Mouse (Mus musculus) embryonic fibroblast, embryonic 13.5 days (primary cell): ENCODE data around the gene C1ql2. TPM values are rescaled to one million over a fixed set of nuclear protein-coding genes. Genes with fewer than 3 reads are reported as not detected.

ENCODE experiments used
- H3K27ac ChIP-seq: 2 replicates; pipeline ENCODE4 v1.5.1; 2012; ENCODE audit warnings: low read length, control low read depth, inconsistent platforms; ENCODE audit not compliant: insufficient read depth
- H3K4me1 ChIP-seq: 2 replicates; pipeline ENCODE4 v1.6.1; 2011; ENCODE audit warnings: low read length; ENCODE audit not compliant: control insufficient read depth, insufficient read depth
- H3K4me3 ChIP-seq: 2 replicates; pipeline ENCODE4 v1.5.1; 2011; ENCODE audit warnings: mild to moderate bottlenecking, control low read depth, low read length; ENCODE audit not compliant: insufficient read depth
- CTCF ChIP-seq: IDR thresholded peaks from 2 replicates; pipeline ENCODE4 v1.5.1; 2011; ENCODE audit warnings: mild to moderate bottlenecking, control low read depth, low read length, moderate library complexity, borderline replicate concordance; ENCODE audit not compliant: insufficient read depth
- POLR2A ChIP-seq: IDR thresholded peaks from 2 replicates; pipeline ENCODE4 v1.6.1; 2011; ENCODE audit warnings: low read depth, mild to moderate bottlenecking, control low read depth, low read length, moderate library complexity
- polyA plus RNA-seq: library from polyadenylated mRNA; stranded (reverse); fragments of >200 nt; gene quantifications from 2 replicates; pipeline ENCODE4 v1.2.4, GENCODE M21; 2011; ENCODE audit warnings: low read depth; ENCODE audit not compliant: missing spikeins, insufficient read length

C1ql2 gene
- polyA plus RNA-seq, 1 experiment, result not detected

DNA sequence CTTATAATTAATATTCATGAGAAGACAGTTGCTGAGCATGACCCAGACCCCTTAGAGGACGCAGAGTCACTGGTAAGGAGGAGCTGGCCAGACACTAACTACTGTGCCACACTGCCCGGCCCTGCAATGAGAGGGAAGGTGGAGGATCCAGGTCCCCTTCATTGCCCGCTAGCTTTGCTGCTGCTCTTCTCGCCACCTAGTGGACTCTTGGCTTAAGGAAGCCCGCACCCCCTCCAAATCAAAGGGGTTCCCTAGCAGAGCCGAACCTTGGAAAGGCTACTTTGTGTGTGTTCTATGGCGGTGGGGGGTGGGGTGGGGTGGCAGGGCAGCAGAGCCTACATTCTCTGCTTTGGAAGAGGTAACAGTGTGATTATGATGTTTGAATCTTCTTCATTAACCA is 2.4 kb upstream of the C1ql2 start:
- Histone ChIP-seq H3K4me3 (no peak overlapping the region), H3K4me1 (no peaks in the 10 kb centered on the region), H3K27ac (no peak overlapping the region)
- peak; percentile 33; the same call in 1 of the 2 replicates for TF ChIP-seq CTCF
- TF ChIP-seq POLR2A, result no peak

DNA sequence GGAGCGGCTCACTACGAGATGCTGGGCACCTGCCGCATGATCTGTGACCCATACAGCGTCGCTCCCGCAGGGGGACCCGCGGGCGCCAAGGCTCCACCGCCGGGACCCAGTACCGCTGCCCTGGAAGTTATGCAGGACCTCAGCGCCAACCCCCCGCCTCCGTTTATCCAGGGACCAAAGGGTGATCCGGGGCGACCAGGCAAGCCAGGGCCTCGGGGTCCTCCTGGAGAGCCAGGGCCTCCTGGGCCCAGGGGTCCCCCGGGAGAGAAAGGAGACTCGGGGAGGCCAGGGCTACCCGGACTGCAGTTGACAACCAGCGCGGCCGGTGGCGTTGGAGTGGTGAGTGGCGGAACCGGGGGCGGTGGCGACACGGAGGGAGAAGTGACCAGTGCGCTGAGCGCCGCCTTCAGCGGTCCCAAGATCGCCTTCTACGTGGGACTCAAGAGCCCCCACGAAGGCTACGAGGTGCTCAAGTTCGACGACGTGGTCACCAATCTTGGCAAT is 842 bp downstream of the C1ql2 start:
- Histone ChIP-seq H3K27ac (no peak overlapping the region), H3K4me3 (no peak overlapping the region), H3K4me1 (no peaks in the 10 kb centered on the region)
- TF ChIP-seq POLR2A (no peak), CTCF (no peak)

- TF ChIP-seq CTCF (no peak), POLR2A (no peak)
- Histone ChIP-seq H3K4me3 (no peak overlapping the region), H3K27ac (no peak overlapping the region), H3K4me1 (no peaks in the 10 kb centered on the region)
Measured at GRCm38 (mm10) chr1:120341811-120342370, 1.5 kb downstream of the C1ql2 start.

DNA sequence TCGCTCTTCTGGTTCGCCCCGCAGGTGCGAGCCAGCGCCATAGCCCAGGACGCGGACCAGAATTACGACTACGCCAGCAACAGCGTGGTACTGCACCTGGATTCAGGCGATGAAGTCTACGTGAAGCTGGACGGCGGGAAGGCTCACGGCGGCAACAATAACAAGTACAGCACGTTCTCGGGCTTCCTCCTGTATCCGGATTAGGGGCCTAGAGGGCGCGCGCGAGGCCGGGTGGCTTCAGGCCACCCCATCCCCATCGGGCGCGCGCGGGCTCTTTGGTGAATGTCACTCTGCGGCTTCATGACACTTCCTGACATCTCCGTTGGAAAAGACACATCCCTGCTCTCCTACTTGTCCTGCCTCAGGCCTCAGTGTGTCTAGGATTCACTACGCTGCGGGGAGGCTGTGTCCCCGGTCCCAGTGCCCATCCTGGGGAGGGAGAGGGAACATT is 2.0 kb downstream of the C1ql2 start:
- H3K4me3 ChIP-seq, result no peak overlapping the region
- H3K27ac ChIP-seq, result no peak overlapping the region
- no peak for TF ChIP-seq POLR2A
- 0 out of 2 replicates have a peak, but pooled peaks have one; percentile 5 for TF ChIP-seq CTCF
- no peaks in the 10 kb centered on the region for H3K4me1 ChIP-seq

DNA sequence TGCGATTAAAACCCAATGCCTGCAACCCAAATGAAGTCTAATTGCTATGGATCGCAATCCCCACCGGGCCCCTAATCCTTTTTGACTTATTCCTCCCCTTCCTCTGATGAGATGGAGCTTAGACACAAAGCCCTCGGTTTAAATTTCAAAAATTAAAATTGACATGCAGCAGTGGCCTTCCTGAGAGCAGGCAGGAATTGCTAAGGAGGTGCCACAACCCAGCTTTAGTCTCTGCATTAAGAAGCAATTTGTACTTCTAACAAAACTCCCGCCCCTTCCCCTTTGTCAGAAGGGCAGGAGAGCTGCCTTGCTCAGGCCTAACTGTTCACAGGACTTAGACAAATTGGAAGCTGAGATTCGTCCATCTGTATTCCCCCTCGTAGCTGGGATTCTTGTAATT is 4.6 kb downstream of the C1ql2 start:
- TF ChIP-seq POLR2A (no peak), CTCF (no peak)
- no peak overlapping the region for H3K4me3 ChIP-seq
- no peaks in the 10 kb centered on the region for H3K4me1 ChIP-seq

DNA sequence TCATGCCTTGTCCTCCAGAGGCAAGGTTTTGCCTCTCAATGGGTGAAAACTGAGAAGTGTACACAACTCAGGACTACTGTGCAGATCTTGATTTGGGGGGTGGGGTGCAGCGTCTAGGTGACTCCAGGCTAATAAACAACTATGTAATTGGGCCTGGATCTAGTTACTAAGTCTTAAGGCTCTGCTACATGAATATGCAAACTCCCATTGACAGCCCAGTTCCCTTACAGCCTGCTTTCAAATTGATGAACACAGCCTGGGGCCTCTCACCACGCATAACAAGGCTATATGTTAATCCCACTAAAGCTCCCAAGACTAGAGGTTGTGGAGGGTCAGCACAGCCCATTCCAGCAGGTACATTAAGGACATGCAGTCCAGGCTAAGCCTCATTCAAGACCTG is 14.0 kb downstream of the C1ql2 start:
- H3K27ac ChIP-seq, result no peak overlapping the region
- no peaks in the 10 kb centered on the region for H3K4me1 ChIP-seq
- TF ChIP-seq POLR2A (no peak), CTCF (no peak)
- H3K4me3 ChIP-seq, result no peak overlapping the region

More for the DNA sequence above, 4.6 kb downstream of the C1ql2 start:
- H3K27ac ChIP-seq, result no peak overlapping the region

DNA sequence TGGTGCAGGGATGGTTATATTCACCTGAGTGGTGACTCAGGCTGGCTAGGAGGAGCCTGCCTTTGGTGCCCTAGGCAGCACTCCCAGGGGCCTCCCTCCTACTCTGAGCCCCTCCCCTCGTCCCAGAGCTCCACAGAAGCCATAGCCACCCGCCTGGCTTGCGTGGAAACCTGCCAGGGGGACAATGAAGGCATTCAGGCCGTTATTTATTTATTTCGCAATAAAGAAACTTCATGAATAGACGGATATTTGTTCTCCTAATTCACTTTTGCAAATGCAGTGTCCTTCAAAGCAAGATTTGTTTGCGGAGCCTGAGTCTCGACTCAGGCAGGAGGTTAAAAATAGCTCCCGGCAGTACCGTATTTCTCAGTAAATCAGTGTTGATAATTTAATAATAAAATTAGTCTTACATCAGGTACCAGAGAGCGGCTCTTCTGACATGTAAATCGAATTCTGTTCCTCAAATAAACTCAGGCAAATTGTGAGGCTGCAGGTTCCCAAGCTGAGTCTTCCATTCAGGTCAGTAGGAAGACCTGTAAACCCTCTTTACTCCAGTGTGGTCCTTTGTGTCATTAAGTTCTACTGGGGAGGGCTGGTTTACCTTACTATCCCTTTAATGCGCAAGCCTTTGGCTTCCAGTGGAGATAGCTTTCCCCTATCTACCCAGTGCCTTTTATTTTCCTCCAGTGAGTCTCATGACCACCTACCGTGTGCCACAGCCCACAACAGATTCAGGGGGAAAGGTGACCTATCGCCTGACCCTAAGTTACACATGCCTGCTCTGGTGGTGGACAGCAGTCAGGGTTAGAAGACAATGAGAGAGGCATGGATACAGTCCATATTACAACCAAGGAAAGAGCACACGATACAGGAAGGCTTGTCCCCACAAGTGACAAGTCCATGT is 17.2 kb downstream of the C1ql2 start:
- Histone ChIP-seq H3K4me3 (no peak overlapping the region), H3K27ac (no peak overlapping the region), H3K4me1 (no peaks in the 10 kb centered on the region)
- TF ChIP-seq POLR2A (no peak), CTCF (no peak)

DNA sequence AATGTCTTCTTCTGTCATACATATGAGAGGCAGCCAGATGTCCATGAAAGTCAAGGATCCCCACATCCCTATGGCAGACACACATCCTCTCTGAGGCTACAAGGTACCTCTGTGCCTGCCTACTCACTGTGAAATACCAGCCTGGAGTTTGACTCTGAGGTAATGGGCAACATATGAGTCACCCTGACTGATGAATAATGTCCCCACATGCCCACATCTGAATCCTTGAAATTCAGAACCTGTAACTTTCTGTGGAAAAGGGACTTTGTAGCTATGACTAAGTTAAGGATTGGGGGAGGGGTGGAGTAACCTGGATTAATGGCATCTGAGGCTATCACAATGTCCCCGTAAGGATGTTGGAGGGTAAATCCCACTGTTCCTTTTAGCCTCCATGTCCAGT is 23.3 kb downstream of the C1ql2 start:
- H3K4me1 ChIP-seq, result no peaks in the 10 kb centered on the region
- H3K4me3 ChIP-seq, result no peak overlapping the region
- TF ChIP-seq CTCF, result no peak
- no peak for TF ChIP-seq POLR2A
- no peak overlapping the region for H3K27ac ChIP-seq

- TF ChIP-seq CTCF (no peak), POLR2A (no peak)
- H3K27ac ChIP-seq, result no peak overlapping the region
- no peak overlapping the region for H3K4me3 ChIP-seq
- H3K4me1 ChIP-seq, result no peaks in the 10 kb centered on the region
Measured at GRCm38 (mm10) chr1:120368138-120368537, 27.8 kb downstream of the C1ql2 start.

GRCm38 (mm10) chr1:120374131-120374530 is 33.7 kb downstream of the C1ql2 start:
- TF ChIP-seq POLR2A (no peak), CTCF (no peak)
- Histone ChIP-seq H3K4me3 (no peak overlapping the region), H3K4me1 (no peaks in the 10 kb centered on the region), H3K27ac (no peak overlapping the region)
